Mouse (Mus musculus): ENCODE measurements around the gene Wdr46. TPM values are rescaled to one million over a fixed set of nuclear protein-coding genes. Genes with fewer than 3 reads are reported as not detected.
A peak's percentile ranks its signal among the peaks of the same experiment; 100 is the strongest.

The Wdr46 gene
- polyA plus RNA-seq, 1 experiment, result 19.1 TPM

DNA sequence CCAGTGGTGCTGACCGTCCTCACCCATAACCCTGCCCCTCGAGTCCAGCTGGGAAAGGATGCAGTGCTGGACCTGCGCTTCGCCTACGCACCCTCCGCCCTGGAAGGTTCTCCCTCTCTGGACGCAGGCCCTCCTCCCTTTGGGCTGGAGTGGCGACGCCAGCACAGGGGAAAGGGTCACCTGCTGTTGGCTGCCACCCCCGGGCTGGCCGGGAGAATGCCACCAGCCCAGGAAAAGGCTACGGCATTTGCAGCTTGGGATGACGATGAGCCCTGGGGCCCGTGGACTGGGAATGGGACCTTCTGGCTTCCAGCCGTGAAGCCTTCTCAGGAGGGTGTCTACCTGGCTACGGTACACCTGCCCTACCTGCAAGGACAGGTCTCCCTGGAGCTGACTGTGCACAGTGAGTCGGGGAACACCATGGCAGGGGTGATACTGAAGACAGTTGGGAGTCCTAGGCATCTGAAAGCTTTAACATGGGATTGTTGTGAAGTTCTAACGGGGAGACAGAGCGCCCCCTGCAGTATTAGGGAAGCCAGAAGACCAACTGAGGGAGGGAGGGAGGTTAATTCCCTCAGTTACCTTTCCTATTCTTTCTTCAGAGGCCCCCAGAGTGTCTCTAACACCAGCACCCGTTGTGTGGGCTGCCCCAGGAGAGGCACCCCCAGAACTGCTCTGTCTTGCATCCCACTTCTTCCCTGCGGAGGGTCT, 14.9 kb upstream of the Wdr46 start:
- DNase-seq (ENCODE audit: low read depth, low spot score), result no peak

GRCm38 (mm10) chr17:33926207-33926932, 14.1 kb upstream of the Wdr46 start:
- no peak for DNase-seq (ENCODE audit: low read depth, low spot score)
- 78% methylated on average over 17 of the region's 17 CpGs for WGBS

More for the DNA sequence above, 14.9 kb upstream of the Wdr46 start:
- WGBS, result 89% methylated on average over 21 of the region's 21 CpGs

DNA sequence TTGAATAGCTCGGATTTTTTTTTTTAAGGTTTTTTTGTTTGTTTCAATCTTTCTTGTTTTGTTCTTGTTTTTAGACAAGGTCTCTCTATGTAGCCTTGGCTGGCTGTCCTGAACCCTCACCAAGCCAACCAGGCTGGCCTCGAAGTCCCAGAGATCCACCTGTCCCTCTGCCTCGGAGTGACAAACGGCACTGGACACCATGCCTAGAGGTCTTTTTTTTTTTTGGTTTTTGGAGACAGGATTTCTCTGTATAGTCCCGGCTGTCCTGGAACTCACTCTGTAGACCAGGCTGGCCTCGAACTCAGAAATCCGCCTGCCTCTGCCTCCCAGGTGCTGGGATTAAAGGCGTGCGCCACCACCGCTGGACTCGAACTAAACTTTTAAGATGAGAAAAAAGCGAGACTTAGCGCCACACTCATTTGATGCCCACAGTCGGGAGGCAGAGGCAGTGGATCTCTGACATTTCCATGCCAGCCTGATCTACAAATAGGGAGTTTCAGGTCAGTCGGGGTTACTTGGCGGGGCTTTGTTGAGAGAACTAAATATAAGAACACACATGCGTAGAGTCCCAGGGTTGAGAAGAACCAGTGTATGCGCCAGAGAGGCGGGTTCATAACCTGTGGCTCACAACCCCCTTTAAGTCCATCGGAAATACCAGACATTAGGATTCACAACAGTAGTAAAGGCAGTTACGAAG, 12.1 kb upstream of the Wdr46 start:
- DNase-seq (ENCODE audit: low read depth, low spot score), result no peak
- WGBS, result 59% methylated on average over 21 of the region's 21 CpGs

DNA sequence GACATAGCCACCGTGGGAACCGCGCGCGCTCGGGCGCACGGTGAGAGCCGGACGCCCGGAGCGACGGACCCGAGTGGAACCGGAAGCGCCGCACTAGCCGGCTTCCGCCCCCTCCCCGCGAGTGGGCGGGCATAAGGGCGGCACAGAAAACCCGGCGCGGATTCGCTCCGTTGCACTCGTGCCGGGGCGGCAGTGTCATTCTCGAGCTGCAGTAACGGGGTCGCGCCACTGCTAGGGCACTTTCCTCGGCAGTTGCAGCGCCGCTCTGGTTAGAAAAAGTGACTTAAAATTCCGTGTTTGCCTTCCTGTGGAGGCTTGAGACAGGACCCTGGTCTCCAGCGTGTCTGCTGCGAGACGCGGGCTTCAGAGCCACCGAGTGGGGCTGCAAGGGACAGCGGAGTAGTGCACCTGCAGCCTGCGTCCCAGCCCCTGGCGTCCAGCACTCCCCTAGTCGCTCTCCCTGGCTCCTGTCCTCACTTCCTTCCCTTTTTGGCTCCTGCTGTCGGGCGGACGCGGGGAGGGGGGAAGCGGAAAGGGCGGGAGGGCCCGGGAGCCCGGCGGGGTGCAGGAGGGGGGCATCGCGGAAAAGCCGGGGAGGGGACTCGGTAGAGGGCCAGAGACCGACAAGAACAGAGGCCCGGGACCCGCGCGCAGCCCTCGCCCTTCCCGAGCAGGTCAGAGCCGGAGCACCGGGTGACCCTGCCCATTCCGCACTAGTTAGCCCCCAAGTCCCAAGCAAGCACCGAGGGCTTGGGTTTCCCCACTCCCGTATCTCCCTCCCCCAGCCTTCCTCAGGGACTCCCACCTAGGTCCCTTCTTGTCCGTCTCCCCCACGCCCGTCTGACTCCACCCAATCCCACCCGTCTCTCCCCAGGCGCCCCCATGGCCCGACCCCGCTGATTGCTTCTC, 10.8 kb upstream of the Wdr46 start, which contains the start of gene Rgl2:
Rgl2 (plus strand) TSS at position 173 of the 909 bp plus-strand sequence.
- 1% methylated on average over 79 of the region's 80 CpGs for whole genome bisulfite sequencing
- DNase-seq (ENCODE audit: low read depth, low spot score), result peak; percentile 56

- under 1% methylated on average over 45 of the region's 45 CpGs for WGBS
- peak; percentile 62 for DNase-seq (ENCODE audit: low read depth, low spot score)
Measured at GRCm38 (mm10) chr17:33930280-33931158, 9.9 kb upstream of the Wdr46 start.

DNA sequence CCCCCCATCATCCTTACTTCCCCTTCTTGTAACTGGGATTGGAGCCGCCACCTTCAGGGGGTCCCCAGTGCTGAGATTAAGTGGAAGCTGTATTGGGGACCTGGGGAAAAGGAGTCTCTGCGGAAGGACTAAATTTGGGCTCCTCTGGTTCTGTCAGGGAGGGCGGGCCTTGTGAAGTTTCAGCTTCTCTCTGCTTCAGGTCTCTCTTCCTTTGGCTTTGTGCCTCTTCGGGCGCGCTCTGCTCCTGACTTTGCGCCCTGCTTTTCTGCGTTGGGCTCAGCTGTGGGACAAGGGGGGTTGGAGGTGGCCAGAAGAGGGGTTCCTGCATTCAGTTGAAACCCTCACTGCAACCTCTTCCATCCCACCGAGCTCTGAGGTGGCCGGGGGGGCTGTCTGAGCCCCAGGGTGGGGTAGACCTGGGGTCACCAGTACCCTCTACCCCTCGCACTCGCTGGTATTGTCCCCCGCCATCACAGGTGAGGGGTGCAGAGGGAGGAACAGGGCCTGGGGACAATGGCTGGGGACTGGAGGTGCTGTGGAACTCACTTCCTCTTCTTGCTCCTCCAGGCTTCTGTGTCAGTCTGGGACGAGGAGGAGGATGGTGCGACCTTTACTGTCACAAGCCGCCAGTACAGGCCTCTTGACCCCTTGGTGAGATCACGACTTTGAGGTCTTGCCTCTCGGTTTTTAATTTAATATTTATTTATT, 9.1 kb upstream of the Wdr46 start:
- 67% methylated on average over 18 of the region's 18 CpGs for WGBS
- no peak for DNase-seq (ENCODE audit: low read depth, low spot score)

- 91% methylated on average over 11 of the region's 11 CpGs for WGBS
Measured at GRCm38 (mm10) chr17:33931947-33932346, 8.5 kb upstream of the Wdr46 start.

DNA sequence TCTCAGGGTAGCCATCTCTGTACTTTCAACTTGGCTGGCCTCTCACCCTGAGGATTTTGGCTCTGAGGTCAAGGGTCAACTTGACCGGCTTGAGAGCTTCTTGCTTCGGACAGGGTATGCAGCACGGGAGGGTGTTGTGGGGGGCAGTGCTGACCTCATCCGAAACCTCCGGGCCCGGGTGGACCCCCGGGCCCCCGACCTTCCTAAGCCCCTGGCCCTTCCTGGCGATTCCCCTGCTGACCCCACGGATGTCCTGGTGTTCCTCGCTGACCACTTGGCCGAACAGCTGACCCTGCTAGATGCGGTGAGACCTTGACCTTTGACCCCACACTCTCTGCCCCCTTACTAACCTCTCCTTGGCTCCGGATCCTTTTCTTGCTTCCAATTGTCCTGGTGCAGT, 8.0 kb upstream of the Wdr46 start:
- 91% methylated on average over 14 of the region's 14 CpGs for WGBS
- no peak for DNase-seq (ENCODE audit: low read depth, low spot score)

More at GRCm38 (mm10) chr17:33931947-33932346, 8.5 kb upstream of the Wdr46 start:
- no peak for DNase-seq (ENCODE audit: low read depth, low spot score)

DNA sequence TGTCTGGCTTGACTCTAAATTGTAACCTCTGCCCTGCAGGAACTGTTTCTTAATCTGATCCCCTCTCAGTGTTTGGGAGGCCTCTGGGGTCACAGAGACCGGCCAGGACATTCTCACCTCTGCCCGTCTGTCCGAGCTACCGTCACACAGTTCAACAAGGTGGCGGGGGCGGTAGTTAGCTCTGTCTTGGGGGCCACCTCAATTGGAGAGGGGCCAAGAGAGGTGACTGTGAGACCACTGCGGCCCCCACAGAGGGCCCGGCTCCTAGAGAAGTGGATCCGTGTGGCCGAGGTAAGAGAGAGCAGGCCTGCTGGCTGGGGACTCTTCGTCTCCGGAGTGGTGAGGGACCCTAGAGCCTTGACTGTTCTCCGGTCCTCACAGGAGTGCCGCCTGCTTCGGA, 7.5 kb upstream of the Wdr46 start:
- WGBS, result 96% methylated on average over 15 of the region's 15 CpGs
- no peak for DNase-seq (ENCODE audit: low read depth, low spot score)

- WGBS, result 89% methylated on average over 21 of the region's 21 CpGs
- DNase-seq (ENCODE audit: low read depth, low spot score), result no peak
Measured at GRCm38 (mm10) chr17:33935422-33936055, 4.9 kb upstream of the Wdr46 start.

DNA sequence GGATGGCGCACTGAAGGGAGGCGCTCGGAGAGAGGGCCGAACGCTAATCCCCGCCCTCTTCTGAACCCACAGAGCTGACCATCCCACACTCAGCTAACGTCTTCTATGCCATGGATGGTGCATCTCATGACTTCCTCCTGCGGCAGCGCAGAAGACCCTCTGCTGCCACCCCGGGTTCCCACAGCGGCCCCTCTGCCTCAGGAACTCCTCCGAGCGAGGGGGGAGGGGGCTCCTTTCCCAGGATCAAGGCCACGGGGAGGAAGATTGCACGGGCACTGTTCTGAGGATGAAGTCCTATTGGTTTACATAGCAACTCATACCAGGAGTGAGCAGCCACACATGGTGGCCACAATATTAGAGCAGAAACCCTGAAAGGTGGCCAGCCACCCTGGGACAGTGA, 3.5 kb upstream of the Wdr46 start:
- DNase-seq (ENCODE audit: low read depth, low spot score), result no peak

DNA sequence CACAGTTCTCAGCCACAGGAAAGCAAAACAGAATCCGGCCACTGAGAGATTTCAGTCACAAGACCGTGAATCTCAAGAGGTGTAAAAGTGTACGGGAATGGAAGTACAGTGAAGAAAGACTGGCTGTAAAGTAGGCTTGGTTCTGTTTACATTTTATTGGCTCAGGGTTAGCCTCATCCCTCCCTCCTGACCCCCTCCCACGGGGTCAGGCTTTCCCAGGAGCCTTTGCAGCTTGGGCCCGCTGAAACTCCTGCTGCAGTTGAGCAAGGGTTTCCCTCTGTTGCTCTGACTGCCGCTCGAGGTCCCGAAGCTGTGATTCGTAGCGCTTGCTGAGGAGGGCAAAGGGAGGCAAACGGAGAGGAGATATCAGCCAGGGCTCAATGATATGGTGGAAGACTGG, 1.7 kb upstream of the Wdr46 start:
- 55% methylated on average over 11 of the region's 11 CpGs for WGBS
- no peak for DNase-seq (ENCODE audit: low read depth, low spot score)

More for the DNA sequence above, 3.5 kb upstream of the Wdr46 start:
- 86% methylated on average over 15 of the region's 15 CpGs for WGBS

DNA sequence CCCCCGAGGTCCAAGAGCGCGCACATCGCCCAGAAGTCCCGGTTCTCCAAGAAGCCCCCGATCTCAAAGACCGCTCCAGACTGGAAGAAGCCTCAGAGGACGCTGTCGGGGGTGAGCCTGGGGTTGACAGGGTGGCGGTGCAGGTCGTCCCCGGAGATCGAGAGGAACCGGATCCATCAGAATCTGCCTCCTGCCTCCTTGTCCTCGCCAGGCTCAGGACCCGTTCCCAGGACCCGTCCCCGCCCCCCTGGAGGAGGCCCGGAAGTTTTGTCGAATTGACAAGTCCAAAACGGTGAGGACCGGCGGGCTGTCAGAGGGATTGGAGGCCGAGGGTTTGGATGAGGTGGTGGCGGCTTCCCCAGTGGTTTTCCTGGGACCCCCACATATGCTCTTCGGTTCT, 521 bp downstream of the Wdr46 start:
- WGBS, result 2% methylated on average over 26 of the region's 26 CpGs
- DNase-seq (ENCODE audit: low read depth, low spot score), result no peak

DNA sequence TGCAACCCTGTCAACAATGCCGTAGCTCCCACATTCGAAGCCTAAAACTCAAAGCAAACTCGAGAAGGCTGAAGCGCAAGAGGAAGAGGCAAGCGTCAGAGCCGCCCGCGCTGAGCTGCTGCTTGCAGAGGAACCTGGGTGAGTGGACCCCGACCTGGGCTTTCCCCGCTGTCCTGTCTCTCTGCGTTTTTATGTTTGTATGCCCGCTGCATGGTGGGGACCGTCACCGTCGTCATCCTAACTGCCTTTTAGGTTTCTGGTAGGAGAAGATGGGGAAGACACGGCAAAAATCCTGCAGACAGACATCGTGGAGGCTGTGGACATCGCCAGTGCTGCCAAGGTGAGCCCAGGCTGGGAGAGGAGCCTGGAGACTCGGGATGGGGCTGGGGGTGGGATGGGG, 921 bp downstream of the Wdr46 start:
- whole genome bisulfite sequencing, result 42% methylated on average over 19 of the region's 19 CpGs
- DNase-seq (ENCODE audit: low read depth, low spot score), result no peak

- no peak for DNase-seq (ENCODE audit: low read depth, low spot score)
- WGBS, result 88% methylated on average over 15 of the region's 15 CpGs
Measured at GRCm38 (mm10) chr17:33943454-33943853, 3.0 kb downstream of the Wdr46 start.

DNA sequence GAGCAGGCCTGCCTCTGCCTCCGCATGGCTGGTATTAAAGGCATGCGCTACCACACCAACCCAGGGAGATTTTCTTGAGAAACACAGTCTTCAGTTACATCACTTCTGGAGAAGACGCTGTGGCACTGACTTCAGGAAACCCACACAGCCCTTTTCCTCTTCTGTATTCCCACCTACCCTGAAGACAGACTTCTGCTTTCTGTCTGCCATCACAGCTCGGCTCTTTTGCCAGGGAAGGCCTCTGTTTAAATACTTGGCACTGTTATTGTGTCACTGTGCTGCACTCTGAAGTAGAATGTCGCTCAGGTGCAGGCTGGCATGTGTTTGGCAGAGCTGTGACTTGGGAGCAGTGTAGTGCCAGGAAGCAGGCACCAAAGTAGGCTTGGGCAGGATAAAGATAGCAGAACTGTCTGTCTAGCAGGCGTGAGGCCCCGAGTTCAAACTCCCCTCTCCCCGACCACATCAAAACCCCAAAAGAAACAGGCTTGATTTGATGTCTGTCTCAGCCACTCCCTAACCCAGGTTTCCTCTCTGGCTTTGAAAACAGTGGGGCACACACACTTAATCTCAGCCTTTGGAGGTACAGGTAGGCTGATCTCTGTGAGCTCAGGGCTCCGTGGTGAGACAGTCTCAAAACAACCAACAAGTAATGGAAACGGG, 7.1 kb downstream of the Wdr46 start:
- WGBS, result 81% methylated on average over 10 of the region's 10 CpGs
- no peak for DNase-seq (ENCODE audit: low read depth, low spot score)
